Mouse (Mus musculus): ENCODE results near the gene Gdap1l1.
A peak's percentile ranks its signal among the peaks of the same experiment; 100 is the strongest.

DNA sequence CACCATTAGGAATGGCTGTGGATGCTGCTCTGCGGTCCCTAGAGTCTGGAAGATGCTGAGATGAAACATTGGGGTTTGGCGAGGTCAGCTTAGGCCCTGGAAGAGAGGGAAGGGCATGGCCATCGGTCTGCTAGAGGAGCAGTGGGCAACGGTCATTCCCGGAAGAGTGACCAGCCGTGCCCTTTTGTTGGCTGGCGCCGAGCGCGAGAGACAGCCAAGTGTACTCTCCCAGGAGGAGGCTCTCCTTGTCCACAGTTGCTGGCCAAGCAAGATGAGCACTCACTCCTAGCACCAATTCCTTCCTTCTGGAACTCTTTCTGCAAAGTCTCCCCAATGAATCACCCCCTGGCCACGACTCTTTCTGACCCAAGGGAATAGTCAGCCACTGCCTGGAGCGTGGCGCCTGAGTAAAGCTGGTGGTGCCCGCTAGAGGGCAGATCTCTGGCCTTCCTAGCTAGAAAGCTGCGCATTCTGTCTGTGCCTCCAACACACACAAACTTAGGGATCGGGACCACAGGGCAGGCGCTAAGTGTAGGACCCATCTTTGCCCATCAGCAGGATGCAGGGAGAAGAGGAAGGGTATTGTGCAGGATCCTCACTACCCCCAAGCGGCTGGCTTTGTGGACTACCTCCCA is 42.0 kb downstream of the Gdap1l1 start:
- TF ChIP-seq CTCF (IDR thresholded peaks at IDR 0.05; ENCODE audit: low read depth) (peak; percentile 39), EP300 (IDR thresholded peaks at IDR 0.05; ENCODE audit: low read depth) (no peak)
